Mouse (Mus musculus) testis, postnatal 10 days (tissue): Measurements from ENCODE around the gene Cnppd1.

ENCODE experiments used
- DNase-seq: peaks from one replicate; pipeline ENCODE4 v3.0.0; 2021; ENCODE audit warnings: low spot score

Cnppd1 gene

GRCm38 (mm10) chr1:75142301-75143261 is at the start of gene Cnppd1, which contains the start of gene Retreg2:
Gene Cnppd1 (minus strand): TSS chr1:75142711.
Gene Retreg2 (plus strand): TSS chr1:75142778.
- peak; percentile 97 for DNase-seq

GRCm38 (mm10) chr1:75191622-75192402 is 49.3 kb upstream of the Cnppd1 start, which contains the start of the genes Ankzf1 and Atg9a:
Gene Ankzf1 (plus strand): TSS chr1:75192151.
Gene Atg9a (minus strand): TSS chr1:75192196.
- peak; percentile 91 for DNase-seq

- DNase-seq = no peak
Observed at GRCm38 (mm10) chr1:75191258-75191621, 48.7 kb upstream of the Cnppd1 start.

- DNase-seq = no peak
Observed at GRCm38 (mm10) chr1:75190577-75190976, 48.1 kb upstream of the Cnppd1 start.

- no peak for DNase-seq
Observed at GRCm38 (mm10) chr1:75187914-75188483, 45.5 kb upstream of the Cnppd1 start.

- no peak for DNase-seq
Observed at GRCm38 (mm10) chr1:75187126-75187525, 44.6 kb upstream of the Cnppd1 start.

GRCm38 (mm10) chr1:75185495-75185894 is 43.0 kb upstream of the Cnppd1 start:
- no peak for DNase-seq

- no peak for DNase-seq
Observed at GRCm38 (mm10) chr1:75182160-75182559, 39.6 kb upstream of the Cnppd1 start.

GRCm38 (mm10) chr1:75181377-75181870 is 38.9 kb upstream of the Cnppd1 start:
- DNase-seq = no peak

- no peak for DNase-seq
Observed at GRCm38 (mm10) chr1:75180741-75181140, 38.2 kb upstream of the Cnppd1 start.

- peak; percentile 93 for DNase-seq
Observed at GRCm38 (mm10) chr1:75180105-75180590, 37.6 kb upstream of the Cnppd1 start, which contains the start of gene Abcb6. Gene Abcb6 (minus strand): TSS chr1:75180392.

GRCm38 (mm10) chr1:75179334-75180104 is 37.0 kb upstream of the Cnppd1 start:
- peak; percentile 64 for DNase-seq

- peak; percentile 98 for DNase-seq
Observed at GRCm38 (mm10) chr1:75168472-75169464, 26.3 kb upstream of the Cnppd1 start, which contains the start of gene Zfand2b. Gene Zfand2b (plus strand): TSS chr1:75168646.

- no peak for DNase-seq
Observed at GRCm38 (mm10) chr1:75168093-75168471, 25.6 kb upstream of the Cnppd1 start.

- no peak for DNase-seq
Observed at GRCm38 (mm10) chr1:75160256-75160617, 17.7 kb upstream of the Cnppd1 start.

- no peak for DNase-seq
Observed at GRCm38 (mm10) chr1:75159540-75160255, 17.2 kb upstream of the Cnppd1 start.

- no peak for DNase-seq
Observed at GRCm38 (mm10) chr1:75158990-75159389, 16.5 kb upstream of the Cnppd1 start.

- no peak for DNase-seq
Observed at GRCm38 (mm10) chr1:75155837-75156236, 13.3 kb upstream of the Cnppd1 start.

- no peak for DNase-seq
Observed at GRCm38 (mm10) chr1:75148727-75149126, 6.2 kb upstream of the Cnppd1 start.
